Mouse (Mus musculus) inflammation-experienced regulatory T-cells, adult 6 months (primary cell): Measurements from ENCODE around the gene Tfam. TPM values are rescaled to one million over a fixed set of nuclear protein-coding genes. Genes with fewer than 3 reads are reported as not detected.
A peak's percentile ranks its signal among the peaks of the same experiment; 100 is the strongest.

Experiments
- ATAC-seq: one replicate; pipeline ENCODE4 v1.8.0; 2017
- polyA plus RNA-seq, 3 experiments: library from polyadenylated mRNA; unstranded; fragments of 100-300 nt; shearing (Covaris generic); gene quantifications; one replicate each; pipeline ENCODE4 v1.2.1; 2017

Gene Tfam
- polyA plus RNA-seq, 3 experiments from 2014 or later = 92.5 to 100 (median 93.8) TPM

GRCm38 (mm10) chr10:71223101-71223500 is 15.0 kb downstream of the Tfam start:
- ATAC-seq = no peak

GRCm38 (mm10) chr10:71222639-71223038 is 15.4 kb downstream of the Tfam start:
- no peak for ATAC-seq

GRCm38 (mm10) chr10:71218228-71218892 is 19.7 kb downstream of the Tfam start:
- peak; percentile 74 for ATAC-seq

GRCm38 (mm10) chr10:71215996-71216395 is 22.1 kb downstream of the Tfam start:
- no peak for ATAC-seq

GRCm38 (mm10) chr10:71201512-71201911 is 36.6 kb downstream of the Tfam start:
- ATAC-seq = no peak

- no peak for ATAC-seq
Observed at GRCm38 (mm10) chr10:71200964-71201363, 37.1 kb downstream of the Tfam start.

- ATAC-seq = no peak
Observed at GRCm38 (mm10) chr10:71198676-71199075, 39.4 kb downstream of the Tfam start.

GRCm38 (mm10) chr10:71197036-71197785 is 40.9 kb downstream of the Tfam start:
- ATAC-seq = no peak

GRCm38 (mm10) chr10:71195501-71195900 is 42.6 kb downstream of the Tfam start:
- no peak for ATAC-seq

- ATAC-seq = no peak
Observed at GRCm38 (mm10) chr10:71194713-71195112, 43.4 kb downstream of the Tfam start.

- ATAC-seq = no peak
Observed at GRCm38 (mm10) chr10:71193319-71193718, 44.8 kb downstream of the Tfam start.

- ATAC-seq = no peak
Observed at GRCm38 (mm10) chr10:71192886-71193285, 45.2 kb downstream of the Tfam start.

- ATAC-seq = no peak
Observed at GRCm38 (mm10) chr10:71188681-71189080, 49.4 kb downstream of the Tfam start.

GRCm38 (mm10) chr10:71185059-71185458 is 53.0 kb downstream of the Tfam start:
- ATAC-seq = no peak

- no peak for ATAC-seq
Observed at GRCm38 (mm10) chr10:71183339-71184031, 54.6 kb downstream of the Tfam start.

GRCm38 (mm10) chr10:71181931-71182330 is 56.1 kb downstream of the Tfam start:
- no peak for ATAC-seq

- no peak for ATAC-seq
Observed at GRCm38 (mm10) chr10:71181091-71181490, 57.0 kb downstream of the Tfam start.

GRCm38 (mm10) chr10:71180057-71180456 is 58.0 kb downstream of the Tfam start:
- ATAC-seq = no peak

- ATAC-seq = no peak
Observed at GRCm38 (mm10) chr10:71177201-71177600, 60.9 kb downstream of the Tfam start.

GRCm38 (mm10) chr10:71176341-71176740 is 61.7 kb downstream of the Tfam start:
- ATAC-seq = no peak
